Mouse (Mus musculus): ENCODE results near the gene Zfp691.

DNA sequence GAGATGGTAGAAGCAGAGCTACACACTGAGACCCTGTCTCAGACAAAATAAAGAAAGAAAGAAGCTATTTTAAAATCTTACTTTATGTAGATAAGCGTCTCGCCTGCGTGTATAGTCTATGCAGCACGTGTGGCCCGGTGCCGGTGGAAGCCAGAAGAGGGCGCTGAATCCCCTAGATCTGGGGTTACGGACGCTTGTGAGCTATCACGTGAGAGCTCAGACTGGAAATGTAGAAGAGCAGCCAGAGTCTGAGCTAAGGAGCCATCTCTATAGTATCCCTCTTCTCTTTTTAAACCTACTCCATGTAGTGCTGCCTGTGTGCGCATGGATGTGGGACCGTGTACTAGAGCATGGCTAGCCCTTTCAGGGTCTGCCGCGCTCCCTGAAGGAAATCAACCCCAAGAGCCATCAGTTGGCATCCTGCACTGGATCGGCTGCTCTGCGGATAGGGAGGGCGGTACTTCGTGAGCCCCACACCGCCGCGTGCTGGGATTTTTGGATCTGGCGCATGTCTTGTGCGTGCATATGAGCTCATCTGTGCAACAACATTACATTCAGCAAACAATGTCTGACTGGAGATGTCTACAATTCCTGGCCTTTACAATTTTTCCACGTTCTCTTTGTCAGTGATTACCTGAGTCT, 31.6 kb downstream of the Zfp691 start:
- peak; percentile 39; the same call in 1 of the 2 replicates for TF ChIP-seq CTCF (IDR thresholded peaks at IDR 0.05; ENCODE audit: control insufficient read depth, insufficient read depth, insufficient replicate concordance, low read depth, low read length)
- TF ChIP-seq POLR2A (IDR thresholded peaks at IDR 0.05; ENCODE audit: control insufficient read depth, low read depth, low read length): no peak
